Mouse (Mus musculus) megakaryocyte-erythroid progenitor cell, adult 5-6 weeks (primary cell): ENCODE data around the gene Slc26a9. TPM values are rescaled to one million over a fixed set of nuclear protein-coding genes. Genes with fewer than 3 reads are reported as not detected.

ENCODE experiments used
- ATAC-seq: replicated peaks from 2 replicates; pipeline ENCODE4 v1.8.0; 2016; ENCODE audit warnings: mild to moderate bottlenecking, inconsistent platforms; ENCODE audit not compliant: severe bottlenecking, poor library complexity, low FRiP score, low TSS enrichment
- total RNA-seq, 2 experiments: library from RNA; stranded (forward) in 1 of 2; stranded (reverse) in 1 of 2; fragments of 200-1000, 215-1000 nt in 1 of 2; fragments of >200 nt in 1 of 2; fragmentation: Nextera tagmentation in 1 of 2; gene quantifications; 2 replicates each; pipeline ENCODE4 v1.2.3; 2014 to 2017

The Slc26a9 gene
- not detected in 2 replicates for total RNA-seq (2014; fragmentation: Nextera tagmentation)
- not detected in 2 replicates for total RNA-seq (2017)

GRCm38 (mm10) chr1:131743868-131744464 lies at the start of gene Slc26a9:
Gene Slc26a9 (plus strand): TSS chr1:131744022.
- ATAC-seq = no peak

- ATAC-seq = no peak
Observed at GRCm38 (mm10) chr1:131695308-131695707, 48.5 kb upstream of the Slc26a9 start.

- no peak for ATAC-seq
Observed at GRCm38 (mm10) chr1:131696325-131696724, 47.5 kb upstream of the Slc26a9 start.

GRCm38 (mm10) chr1:131698770-131699169 lies 45.1 kb upstream of the Slc26a9 start:
- ATAC-seq = no peak

GRCm38 (mm10) chr1:131699642-131700041 lies 44.2 kb upstream of the Slc26a9 start:
- 0 out of 2 replicates have a peak, but pooled peaks have one; percentile 17 for ATAC-seq

- ATAC-seq = no peak
Observed at GRCm38 (mm10) chr1:131700447-131700846, 43.4 kb upstream of the Slc26a9 start.

GRCm38 (mm10) chr1:131701391-131701790 lies 42.4 kb upstream of the Slc26a9 start:
- no peak for ATAC-seq

GRCm38 (mm10) chr1:131702094-131702766 lies 41.6 kb upstream of the Slc26a9 start:
- ATAC-seq = peak; percentile 56

- no peak for ATAC-seq
Observed at GRCm38 (mm10) chr1:131703482-131703881, 40.3 kb upstream of the Slc26a9 start.

GRCm38 (mm10) chr1:131708338-131708737 lies 35.5 kb upstream of the Slc26a9 start:
- ATAC-seq = peak; percentile 86

GRCm38 (mm10) chr1:131711518-131711917 lies 32.3 kb upstream of the Slc26a9 start:
- ATAC-seq = no peak

GRCm38 (mm10) chr1:131712386-131712785 lies 31.4 kb upstream of the Slc26a9 start:
- ATAC-seq = no peak

- ATAC-seq = no peak
Observed at GRCm38 (mm10) chr1:131714388-131715337, 29.2 kb upstream of the Slc26a9 start.

GRCm38 (mm10) chr1:131718952-131719694 lies 24.7 kb upstream of the Slc26a9 start:
- no peak for ATAC-seq

GRCm38 (mm10) chr1:131721989-131722388 lies 21.8 kb upstream of the Slc26a9 start:
- ATAC-seq = no peak

GRCm38 (mm10) chr1:131723549-131723948 lies 20.3 kb upstream of the Slc26a9 start:
- no peak for ATAC-seq

- ATAC-seq = no peak
Observed at GRCm38 (mm10) chr1:131726586-131726985, 17.2 kb upstream of the Slc26a9 start.

- ATAC-seq = no peak
Observed at GRCm38 (mm10) chr1:131730639-131731437, 13.0 kb upstream of the Slc26a9 start.
